Mouse (Mus musculus): ENCODE data around the gene Tln2. TPM values are rescaled to one million over a fixed set of nuclear protein-coding genes. Genes with fewer than 3 reads are reported as not detected.

Tln2 gene
- polyA plus RNA-seq, 1 experiment from 2014 or later = 66.6 TPM

GRCm38 (mm10) chr9:67463440-67464122 is 95.9 kb downstream of the Tln2 start:
- Histone ChIP-seq H3K27me3 (ENCODE audit: control insufficient read depth, insufficient read depth, low read length) (no peaks in the 10 kb centered on the region), H3K4me1 (ENCODE audit: control insufficient read depth, insufficient read depth, low read length) (0 out of 2 replicates have a peak, but pooled peaks cover 3% of the 10 kb centered on the region), H3K4me3 (ENCODE audit: low read depth, low read length) (no peak overlapping the region), H3K27ac (ENCODE audit: low read depth, low read length) (no peak overlapping the region), H3K9me3 (ENCODE audit: control insufficient read depth, low read length) (no peaks in the 10 kb centered on the region), H3K36me3 (ENCODE audit: control insufficient read depth, insufficient read depth, low read length) (no peaks in the 10 kb centered on the region), H3K9ac (replicated peaks; ENCODE audit: low read depth, low read length) (no peak overlapping the region), H3K4me2 (ENCODE audit: low read depth, low read length) (no peak overlapping the region)
- ATAC-seq (ENCODE audit: low read depth) = no peak
- WGBS = 68% methylated on average over 11 of the region's 11 CpGs

GRCm38 (mm10) chr9:67441484-67441883 is 118.0 kb downstream of the Tln2 start:
- peak overlapping the region; percentile 45; the same call in 1 of the 2 replicates for H3K27ac ChIP-seq (ENCODE audit: low read depth, low read length)

DNA sequence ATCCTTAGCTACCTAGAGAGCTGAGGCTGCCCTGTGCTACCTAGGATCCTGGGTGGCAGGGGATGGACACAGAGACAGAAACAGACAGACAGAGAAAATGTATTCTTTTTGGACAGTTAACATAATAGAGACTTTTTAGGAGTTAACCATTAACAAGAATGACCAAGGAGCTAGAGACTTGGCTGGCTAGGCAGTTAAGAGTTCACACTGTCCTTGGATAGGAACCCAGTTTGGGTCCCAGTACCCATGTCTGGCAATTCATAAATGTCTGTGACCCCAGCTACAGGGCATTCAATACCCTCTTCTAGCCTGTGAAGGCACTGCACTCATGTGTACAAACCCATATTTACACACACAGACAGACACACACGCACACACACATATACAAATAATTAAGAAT is 122.0 kb downstream of the Tln2 start:
- no peaks in the 10 kb centered on the region; the same call in 1 of the 2 replicates for H3K4me1 ChIP-seq (ENCODE audit: control insufficient read depth, insufficient read depth, low read length)
- H3K27me3 ChIP-seq (ENCODE audit: control insufficient read depth, insufficient read depth, low read length) = no peaks in the 10 kb centered on the region
- H3K27ac ChIP-seq (ENCODE audit: low read depth, low read length) = no peak overlapping the region
- no peak overlapping the region for H3K4me3 ChIP-seq (ENCODE audit: low read depth, low read length)
- no peak overlapping the region for H3K9ac ChIP-seq (replicated peaks; ENCODE audit: low read depth, low read length)
- no peak overlapping the region for H3K4me2 ChIP-seq (ENCODE audit: low read depth, low read length)
- ATAC-seq (ENCODE audit: low read depth) = no peak
- no peaks in the 10 kb centered on the region for H3K36me3 ChIP-seq (ENCODE audit: control insufficient read depth, insufficient read depth, low read length)
- 95% methylated on average over 1 of the region's 1 CpGs for WGBS
- H3K9me3 ChIP-seq (ENCODE audit: control insufficient read depth, low read length) = no peaks in the 10 kb centered on the region

More at GRCm38 (mm10) chr9:67441484-67441883, 118.0 kb downstream of the Tln2 start:
- H3K4me1 ChIP-seq (ENCODE audit: control insufficient read depth, insufficient read depth, low read length) = no peaks in the 10 kb centered on the region; the same call in 1 of the 2 replicates
- H3K9me3 ChIP-seq (ENCODE audit: control insufficient read depth, low read length) = no peaks in the 10 kb centered on the region
- H3K9ac ChIP-seq (replicated peaks; ENCODE audit: low read depth, low read length) = no peak overlapping the region
- H3K36me3 ChIP-seq (ENCODE audit: control insufficient read depth, insufficient read depth, low read length) = no peaks in the 10 kb centered on the region
- no peak for ATAC-seq (ENCODE audit: low read depth)
- H3K4me3 ChIP-seq (ENCODE audit: low read depth, low read length) = no peak overlapping the region
- WGBS = no CpG with 5 or more reads among the region's 2 CpGs
- H3K4me2 ChIP-seq (ENCODE audit: low read depth, low read length) = no peak overlapping the region
- no peaks in the 10 kb centered on the region for H3K27me3 ChIP-seq (ENCODE audit: control insufficient read depth, insufficient read depth, low read length)

DNA sequence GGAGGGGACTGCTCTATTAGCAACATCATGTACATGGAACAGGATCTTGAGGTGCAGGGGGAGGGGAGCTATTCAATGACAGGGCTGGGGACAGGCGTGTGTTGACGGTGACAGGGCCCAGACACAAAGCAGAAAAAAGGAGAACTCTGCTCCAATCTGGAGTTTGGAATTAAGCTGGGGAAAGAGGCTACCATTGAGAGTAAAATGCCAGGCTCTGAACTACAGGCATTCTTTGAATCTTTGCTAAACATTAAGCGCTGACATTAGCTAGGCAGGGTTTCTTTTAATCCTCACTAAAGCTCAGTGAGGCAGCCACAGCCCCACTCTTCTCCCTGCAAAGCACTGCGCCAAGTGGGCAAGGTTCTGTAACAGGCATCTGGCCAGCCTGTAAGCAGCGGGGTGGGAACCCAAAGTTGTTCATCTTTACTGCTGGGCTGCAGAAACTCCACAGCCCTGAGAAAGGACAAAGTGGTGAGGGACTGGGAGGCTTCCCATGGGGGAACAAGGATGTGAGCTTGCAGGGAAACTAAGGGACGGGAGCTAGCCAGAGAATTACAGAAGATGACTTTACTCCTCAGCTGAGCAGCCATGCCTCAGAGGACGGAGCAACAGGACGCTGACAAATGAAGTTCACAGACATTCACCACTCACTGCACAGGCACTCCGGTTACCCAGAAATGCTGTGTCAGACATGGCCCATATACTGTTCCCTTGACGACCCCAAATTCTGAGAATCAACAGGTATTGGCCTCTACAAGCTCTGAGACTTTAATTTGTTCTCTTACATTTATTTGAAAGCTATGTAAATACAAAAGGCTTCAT is 124.0 kb downstream of the Tln2 start:
- H3K4me3 ChIP-seq (ENCODE audit: low read depth, low read length) = no peak overlapping the region
- peak overlapping the region; percentile 10 for H3K27ac ChIP-seq (ENCODE audit: low read depth, low read length)
- no peaks in the 10 kb centered on the region for H3K27me3 ChIP-seq (ENCODE audit: control insufficient read depth, insufficient read depth, low read length)
- H3K9me3 ChIP-seq (ENCODE audit: control insufficient read depth, low read length) = no peaks in the 10 kb centered on the region
- no peak overlapping the region for H3K4me2 ChIP-seq (ENCODE audit: low read depth, low read length)
- H3K4me1 ChIP-seq (ENCODE audit: control insufficient read depth, insufficient read depth, low read length) = no peaks in the 10 kb centered on the region
- H3K9ac ChIP-seq (replicated peaks; ENCODE audit: low read depth, low read length) = no peak overlapping the region
- peak; percentile 51 for ATAC-seq (ENCODE audit: low read depth)
- no peaks in the 10 kb centered on the region for H3K36me3 ChIP-seq (ENCODE audit: control insufficient read depth, insufficient read depth, low read length)
- WGBS = 47% methylated on average over 10 of the region's 10 CpGs

- no peak overlapping the region for H3K4me2 ChIP-seq (ENCODE audit: low read depth, low read length)
- no peak overlapping the region for H3K4me3 ChIP-seq (ENCODE audit: low read depth, low read length)
- H3K36me3 ChIP-seq (ENCODE audit: control insufficient read depth, insufficient read depth, low read length) = no peaks in the 10 kb centered on the region
- WGBS = 74% methylated on average over 12 of the region's 12 CpGs
- H3K9me3 ChIP-seq (ENCODE audit: control insufficient read depth, low read length) = no peaks in the 10 kb centered on the region
- 0 out of 2 replicates have a peak, but pooled peaks cover 11% of the 10 kb centered on the region for H3K4me1 ChIP-seq (ENCODE audit: control insufficient read depth, insufficient read depth, low read length)
- H3K27me3 ChIP-seq (ENCODE audit: control insufficient read depth, insufficient read depth, low read length) = no peaks in the 10 kb centered on the region
- no peak overlapping the region for H3K27ac ChIP-seq (ENCODE audit: low read depth, low read length)
- no peak for ATAC-seq (ENCODE audit: low read depth)
- no peak overlapping the region for H3K9ac ChIP-seq (replicated peaks; ENCODE audit: low read depth, low read length)
Observed at GRCm38 (mm10) chr9:67429199-67429892, 130.2 kb downstream of the Tln2 start.

DNA sequence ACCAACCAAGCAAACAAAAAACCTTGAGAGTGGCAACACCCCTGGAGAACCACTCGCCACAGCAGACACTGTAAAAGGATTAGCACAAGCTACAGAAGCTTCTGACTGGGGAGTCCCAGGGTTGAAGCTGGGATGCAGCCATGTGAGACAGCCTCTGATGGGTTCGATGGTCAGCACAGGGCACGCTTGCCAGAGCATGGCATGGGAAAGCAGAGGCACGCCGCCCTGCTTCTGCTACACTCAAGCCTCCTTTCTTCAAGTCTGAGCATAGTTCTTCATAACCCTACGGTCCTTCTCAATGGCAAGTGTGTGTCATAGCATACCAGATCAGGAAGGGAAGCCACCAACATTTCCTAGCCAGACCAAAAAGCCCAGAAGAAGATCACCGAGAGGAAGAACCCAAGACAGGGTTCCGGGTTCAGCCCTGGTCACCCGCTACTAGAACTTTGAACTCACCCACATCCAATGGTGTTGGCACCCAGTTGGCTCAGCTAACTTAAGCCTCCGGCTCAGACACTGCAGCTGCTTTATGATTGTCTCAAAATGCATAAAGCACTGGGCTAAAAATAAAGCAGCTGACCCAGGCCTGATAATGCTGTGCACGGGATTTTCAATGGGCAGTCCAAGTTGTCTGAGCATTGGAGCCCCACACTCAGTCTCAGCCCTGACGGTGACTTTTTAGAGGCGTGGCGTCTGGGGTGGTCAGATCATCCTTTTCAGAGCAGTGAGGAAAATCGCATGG is 131.0 kb downstream of the Tln2 start:
- no peaks in the 10 kb centered on the region for H3K27me3 ChIP-seq (ENCODE audit: control insufficient read depth, insufficient read depth, low read length)
- no peak overlapping the region for H3K4me3 ChIP-seq (ENCODE audit: low read depth, low read length)
- no peak overlapping the region for H3K9ac ChIP-seq (replicated peaks; ENCODE audit: low read depth, low read length)
- no peak overlapping the region for H3K4me2 ChIP-seq (ENCODE audit: low read depth, low read length)
- WGBS = 91% methylated on average over 15 of the region's 15 CpGs
- 0 out of 2 replicates have a peak, but pooled peaks cover 11% of the 10 kb centered on the region for H3K4me1 ChIP-seq (ENCODE audit: control insufficient read depth, insufficient read depth, low read length)
- H3K36me3 ChIP-seq (ENCODE audit: control insufficient read depth, insufficient read depth, low read length) = no peaks in the 10 kb centered on the region
- H3K9me3 ChIP-seq (ENCODE audit: control insufficient read depth, low read length) = no peaks in the 10 kb centered on the region
- H3K27ac ChIP-seq (ENCODE audit: low read depth, low read length) = no peak overlapping the region
- no peak for ATAC-seq (ENCODE audit: low read depth)

GRCm38 (mm10) chr9:67426304-67426703 is 133.2 kb downstream of the Tln2 start:
- 26% methylated on average over 3 of the region's 3 CpGs for WGBS
- Histone ChIP-seq H3K9ac (replicated peaks; ENCODE audit: low read depth, low read length) (no peak overlapping the region), H3K9me3 (ENCODE audit: control insufficient read depth, low read length) (no peaks in the 10 kb centered on the region), H3K4me2 (ENCODE audit: low read depth, low read length) (no peak overlapping the region), H3K4me1 (ENCODE audit: control insufficient read depth, insufficient read depth, low read length) (0 out of 2 replicates have a peak, but pooled peaks cover 11% of the 10 kb centered on the region), H3K27ac (ENCODE audit: low read depth, low read length) (peak overlapping the region; percentile 70), H3K36me3 (ENCODE audit: control insufficient read depth, insufficient read depth, low read length) (no peaks in the 10 kb centered on the region), H3K4me3 (ENCODE audit: low read depth, low read length) (no peak overlapping the region), H3K27me3 (ENCODE audit: control insufficient read depth, insufficient read depth, low read length) (no peaks in the 10 kb centered on the region)
- ATAC-seq (ENCODE audit: low read depth) = peak; percentile 80; the same call in 1 of the 2 replicates

GRCm38 (mm10) chr9:67424110-67424509 is 135.4 kb downstream of the Tln2 start:
- Histone ChIP-seq H3K36me3 (ENCODE audit: control insufficient read depth, insufficient read depth, low read length) (no peaks in the 10 kb centered on the region), H3K4me3 (ENCODE audit: low read depth, low read length) (no peak overlapping the region), H3K27me3 (ENCODE audit: control insufficient read depth, insufficient read depth, low read length) (no peaks in the 10 kb centered on the region), H3K27ac (ENCODE audit: low read depth, low read length) (no peak overlapping the region), H3K9me3 (ENCODE audit: control insufficient read depth, low read length) (no peaks in the 10 kb centered on the region), H3K9ac (replicated peaks; ENCODE audit: low read depth, low read length) (no peak overlapping the region), H3K4me2 (ENCODE audit: low read depth, low read length) (no peak overlapping the region), H3K4me1 (ENCODE audit: control insufficient read depth, insufficient read depth, low read length) (0 out of 2 replicates have a peak, but pooled peaks cover 8% of the 10 kb centered on the region)
- 79% methylated on average over 7 of the region's 7 CpGs for WGBS
- no peak for ATAC-seq (ENCODE audit: low read depth)
